Mouse (Mus musculus): ENCODE data around the gene St6gal1.

The St6gal1 gene

DNA sequence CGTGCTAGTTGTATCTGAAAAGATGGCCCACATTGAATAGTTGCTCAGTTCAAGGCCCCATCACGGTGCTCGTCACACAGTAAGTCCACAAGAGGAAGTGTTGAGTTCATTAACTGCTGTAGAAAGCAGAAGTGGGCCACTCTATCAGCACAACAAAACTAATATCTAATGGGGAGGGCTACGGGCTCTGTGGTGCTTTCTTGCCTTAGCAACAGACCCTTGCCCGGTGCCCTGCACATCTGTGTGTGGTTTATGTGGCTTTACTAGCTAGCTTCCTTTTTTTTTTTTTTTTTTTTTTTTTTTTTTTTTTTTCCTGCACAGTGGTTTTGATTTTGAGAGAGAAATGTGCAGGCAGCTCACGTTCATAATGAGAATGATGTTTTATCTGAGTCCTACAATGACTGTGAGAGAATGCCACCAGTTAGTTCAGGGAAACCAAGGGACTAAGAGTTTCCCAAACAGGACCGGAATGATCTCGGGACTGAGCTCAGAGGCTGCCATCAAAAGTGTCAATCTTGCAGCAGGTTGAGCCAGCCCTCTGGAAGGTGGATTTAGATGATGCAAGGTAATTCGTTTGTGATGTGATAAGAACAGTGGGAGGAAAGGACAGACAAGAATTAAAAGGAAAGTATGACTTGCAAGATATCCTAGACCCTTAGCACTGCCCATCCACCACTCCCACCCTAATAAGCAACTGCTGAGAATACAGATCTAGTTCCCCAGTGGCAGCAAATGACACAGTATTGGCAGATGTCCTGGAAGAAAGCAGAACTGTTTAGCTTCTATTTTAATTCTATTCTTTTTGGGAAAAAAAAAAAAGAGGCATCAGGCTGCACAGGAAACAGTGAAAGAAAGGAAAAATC is 55.6 kb downstream of the St6gal1 start:
- DNase-seq: no peak

DNA sequence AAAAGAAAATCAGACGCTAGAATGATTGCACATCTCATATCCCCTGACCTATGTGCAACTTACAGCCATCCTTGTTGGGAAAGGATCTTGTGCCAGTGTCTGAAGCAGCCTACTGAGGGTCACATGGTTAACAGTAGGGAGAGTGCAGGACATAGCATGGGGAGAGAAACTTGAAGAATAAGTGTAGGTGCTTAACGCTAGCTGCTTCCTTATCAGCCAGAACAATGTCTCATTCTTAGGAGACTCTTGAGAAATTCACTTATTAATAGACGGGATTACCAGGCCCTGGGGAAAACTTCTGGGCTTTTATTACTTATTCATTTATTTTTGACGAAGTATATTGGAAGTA is 56.2 kb downstream of the St6gal1 start:
- DNase-seq: no peak

DNA sequence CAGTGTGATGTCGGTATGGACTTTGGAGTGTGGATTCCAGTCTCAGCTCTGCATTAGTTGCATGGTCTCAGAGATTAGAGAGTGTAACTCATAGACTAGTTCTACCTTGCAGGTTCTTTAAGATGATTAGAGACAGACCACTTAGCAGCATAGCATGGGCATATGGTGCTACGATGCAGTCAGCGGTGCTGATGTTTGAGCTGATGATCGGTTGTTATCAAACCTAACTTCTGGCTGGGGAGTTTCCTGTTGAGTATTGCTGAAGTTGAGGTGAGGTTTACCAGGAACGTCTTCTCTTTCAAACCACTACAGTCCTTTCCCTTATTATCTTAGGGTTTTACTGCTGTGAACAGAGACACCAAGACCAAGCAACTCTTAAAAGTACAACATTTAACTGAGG is 57.7 kb downstream of the St6gal1 start:
- no peak for DNase-seq

DNA sequence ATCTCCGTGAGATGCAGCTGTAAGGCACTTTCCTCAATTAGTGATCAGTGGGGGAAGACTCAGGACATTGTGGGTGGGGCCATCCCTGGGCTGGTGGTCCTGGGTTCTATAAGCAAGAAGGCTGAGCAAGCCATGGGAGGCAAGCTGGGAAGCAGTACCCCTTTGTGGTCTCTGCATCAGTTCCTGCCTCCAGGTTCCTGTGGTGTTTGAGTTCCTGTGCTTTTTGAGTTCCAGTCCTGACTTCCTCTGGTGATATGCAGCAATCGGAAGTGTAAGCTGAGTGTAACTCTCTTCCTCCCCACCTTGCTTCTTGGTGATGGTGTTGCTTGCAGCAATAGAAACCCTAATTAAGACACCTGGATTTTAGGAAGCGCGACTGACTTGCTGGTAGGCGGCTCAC is 58.4 kb downstream of the St6gal1 start:
- DNase-seq: no peak

DNA sequence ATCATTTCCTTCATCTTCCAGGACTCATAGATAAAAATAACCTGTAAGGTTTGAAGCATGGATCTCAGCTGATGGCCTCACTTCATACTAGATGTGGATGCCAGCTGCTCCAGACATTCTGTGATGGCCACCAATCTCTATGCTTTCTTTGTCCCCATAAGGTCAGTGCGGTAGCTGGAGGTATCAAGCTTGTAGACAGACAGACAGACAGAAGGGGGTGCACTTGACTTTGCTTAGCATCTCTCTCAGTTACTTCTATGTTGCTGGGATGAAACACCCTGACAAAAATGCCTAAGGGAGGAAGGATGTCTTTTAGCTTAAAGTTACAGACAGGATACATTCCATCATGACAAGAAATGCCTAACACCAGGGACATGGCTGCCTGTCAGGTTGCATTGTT is 59.1 kb downstream of the St6gal1 start:
- no peak for DNase-seq

DNA sequence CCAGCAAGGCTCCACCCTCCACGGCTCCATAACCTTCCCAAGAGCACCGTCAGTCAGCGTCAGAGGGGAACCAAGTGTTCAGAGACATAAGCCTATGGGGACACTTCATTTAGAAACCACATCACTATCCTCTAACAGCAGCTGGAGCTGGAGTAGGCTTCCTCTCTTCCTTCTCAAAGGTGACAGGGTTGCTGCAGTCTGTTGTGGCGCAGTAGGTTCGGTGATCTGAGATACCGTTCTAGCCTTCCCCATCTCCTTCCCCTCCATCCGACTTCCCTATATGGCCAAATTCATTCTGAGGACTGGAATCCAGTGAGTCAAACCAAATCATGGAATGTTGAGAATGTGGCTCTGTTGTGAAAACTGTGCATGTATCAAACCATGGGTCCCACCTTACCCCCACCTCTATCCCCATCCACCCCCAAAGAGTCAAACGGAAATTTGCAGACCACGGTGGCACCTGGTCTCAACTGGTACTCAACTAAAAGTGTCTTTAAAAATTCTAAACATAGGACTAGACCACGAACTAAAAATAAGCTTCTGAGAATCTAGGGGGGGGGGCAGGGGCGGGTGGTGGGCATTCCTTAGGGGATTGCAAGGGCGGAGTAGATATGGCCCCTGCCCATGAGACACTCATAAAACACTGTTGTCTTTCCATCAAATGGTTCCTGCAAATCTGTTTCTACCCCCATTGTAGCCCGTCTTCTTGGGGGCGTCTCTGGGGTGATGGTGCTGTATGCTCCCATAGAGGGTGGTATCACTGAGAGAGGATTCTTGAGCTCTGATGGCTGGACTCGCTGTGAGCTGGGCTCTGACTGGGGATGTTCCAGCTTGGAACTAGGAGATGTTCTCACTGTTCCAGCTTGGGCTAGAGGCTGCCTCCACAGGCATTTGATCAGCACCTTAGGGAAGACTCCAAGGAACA is 60.2 kb downstream of the St6gal1 start:
- DNase-seq: no peak

DNA sequence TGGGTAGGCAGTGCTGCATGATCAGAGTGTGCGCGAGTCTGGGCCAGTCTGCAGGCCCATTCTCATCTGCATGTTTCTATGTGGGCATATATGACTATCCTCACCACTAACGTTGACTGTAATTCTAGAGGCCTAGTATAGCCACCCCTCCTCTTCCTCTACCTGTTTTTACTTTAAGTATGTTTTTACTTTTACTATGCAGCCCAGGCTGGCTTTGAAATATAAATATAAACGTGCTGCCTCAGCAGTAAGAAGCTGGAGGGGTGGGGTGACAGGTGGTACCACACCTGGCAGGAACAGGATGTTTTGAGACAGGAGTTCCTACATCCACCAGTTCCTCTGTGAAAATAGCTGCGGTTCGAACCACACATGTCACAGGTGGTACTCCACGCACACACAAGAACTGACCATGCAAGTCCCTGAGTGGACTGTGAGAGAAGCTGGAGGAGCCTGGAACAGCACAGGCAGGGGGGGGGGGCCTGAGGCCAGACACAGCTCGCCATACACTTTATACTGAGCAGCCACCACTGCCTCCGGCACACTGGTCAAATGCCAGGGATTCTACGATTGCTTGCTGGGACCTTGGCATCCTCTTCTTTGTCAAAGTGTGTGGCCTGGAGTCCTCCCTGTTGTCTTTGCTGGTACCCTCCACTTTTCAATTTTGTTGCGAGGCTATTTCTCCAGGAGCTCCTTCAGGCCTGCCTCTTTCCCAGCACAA is 62.0 kb downstream of the St6gal1 start:
- no peak for DNase-seq

DNA sequence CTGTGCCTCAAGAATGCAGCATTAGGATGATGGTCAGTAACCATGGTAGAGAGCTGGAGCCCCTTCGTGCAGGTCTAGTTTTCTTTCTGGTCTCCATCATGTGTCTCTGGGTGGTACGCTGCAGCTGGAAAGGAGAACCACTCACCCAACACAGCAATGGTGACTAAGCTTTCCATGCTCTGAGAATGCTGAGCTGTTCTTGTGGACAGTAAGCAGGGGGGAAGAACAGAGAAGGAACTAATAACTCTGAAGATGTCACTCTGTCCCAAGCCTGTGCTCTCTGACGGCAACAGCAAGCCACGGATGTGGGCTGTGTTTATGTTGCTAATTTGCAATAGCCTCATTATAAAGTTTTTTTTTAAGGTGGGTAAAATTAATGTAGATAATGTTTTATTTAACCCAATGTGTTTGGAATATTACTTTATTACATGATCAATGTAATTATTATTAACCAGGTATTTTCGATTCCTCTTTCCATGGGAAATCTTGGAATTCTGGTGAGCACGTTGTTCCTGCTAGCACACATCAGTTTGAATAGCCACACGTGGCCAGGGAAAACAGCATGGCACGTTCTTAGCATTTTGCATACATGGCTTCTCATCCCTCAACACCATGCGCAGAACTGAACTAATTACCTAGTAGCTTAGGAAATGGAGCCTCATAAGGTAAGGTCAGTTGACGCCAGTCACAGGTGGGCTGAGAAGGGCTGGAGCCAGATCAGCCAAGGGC is 62.9 kb downstream of the St6gal1 start:
- no peak for DNase-seq

DNA sequence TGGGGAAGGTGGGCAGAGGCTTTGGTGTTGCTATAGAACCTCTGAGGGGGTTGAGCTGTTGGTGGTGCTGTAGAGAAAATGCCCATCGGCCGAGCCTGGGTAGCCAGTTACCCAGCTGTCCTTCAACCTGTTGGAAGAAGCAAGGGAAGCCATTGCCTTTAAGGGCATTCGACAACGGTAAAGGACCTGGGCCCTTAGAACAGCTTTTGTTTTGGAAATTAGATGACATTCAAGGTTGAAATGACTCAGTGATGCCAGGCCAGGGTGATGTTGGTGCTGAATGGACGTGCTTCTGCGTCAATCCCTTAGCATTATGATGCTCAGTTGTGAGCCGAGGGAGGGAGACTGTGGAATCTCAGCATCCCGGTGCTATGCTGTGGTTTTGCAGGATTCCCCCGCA is 63.6 kb downstream of the St6gal1 start:
- DNase-seq: no peak

DNA sequence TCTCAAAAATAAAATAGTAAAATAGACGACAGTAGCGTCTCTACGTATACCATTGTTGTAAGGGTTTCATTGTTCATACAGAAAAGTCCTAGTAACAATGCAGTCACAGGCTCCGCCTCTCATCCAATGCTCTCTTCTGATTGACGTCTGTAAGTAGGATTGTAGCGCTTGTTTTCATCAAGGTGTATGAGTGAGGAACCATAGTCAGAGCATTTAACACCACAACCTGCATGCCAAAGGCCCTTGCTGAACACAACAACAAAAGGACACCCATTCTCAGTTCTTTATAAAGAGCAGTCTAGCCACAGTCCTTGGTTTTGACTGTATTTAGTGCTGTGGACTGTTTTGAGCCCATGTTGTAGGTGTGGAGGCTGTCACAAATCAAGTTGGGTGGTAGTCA is 64.9 kb downstream of the St6gal1 start:
- no peak for DNase-seq

DNA sequence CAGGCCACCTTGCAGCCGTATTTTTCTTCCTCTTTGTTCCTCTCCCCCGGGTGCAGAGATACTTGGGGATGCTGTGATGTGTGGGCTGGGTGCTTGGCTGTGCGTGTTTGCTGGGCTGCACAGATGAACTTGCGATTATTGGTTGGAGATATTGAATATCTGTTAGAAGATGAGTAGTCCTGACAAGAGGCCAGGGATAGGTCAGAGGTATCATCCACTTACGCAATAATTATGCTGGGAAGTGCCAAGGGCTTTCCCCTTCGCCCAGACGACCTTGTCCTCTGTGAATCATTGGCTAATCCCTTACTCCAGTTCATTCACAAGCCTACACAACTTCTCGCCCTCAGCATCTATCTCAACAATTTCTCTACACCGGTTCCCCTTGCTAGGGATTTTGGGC is 65.6 kb downstream of the St6gal1 start:
- DNase-seq: no peak

DNA sequence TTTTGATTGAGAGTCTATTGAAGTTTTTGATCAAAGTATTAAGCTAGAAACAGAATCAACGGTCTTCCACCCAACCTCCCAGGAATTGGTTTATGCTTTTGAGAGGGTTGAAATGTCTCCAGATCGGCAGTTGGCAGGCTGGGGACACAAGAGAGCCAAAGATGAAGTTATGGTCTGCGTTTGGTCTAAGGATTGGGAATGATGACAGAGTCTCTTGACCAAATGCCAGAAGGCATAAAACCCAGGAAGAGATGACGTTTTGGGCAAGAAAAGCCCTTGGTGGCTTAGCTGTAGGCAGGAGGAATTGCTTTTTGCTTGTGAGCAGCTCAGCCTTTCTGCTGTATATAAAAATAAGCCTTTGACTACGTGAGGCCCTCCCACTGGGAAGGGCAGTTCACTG is 67.0 kb downstream of the St6gal1 start:
- DNase-seq: no peak

DNA sequence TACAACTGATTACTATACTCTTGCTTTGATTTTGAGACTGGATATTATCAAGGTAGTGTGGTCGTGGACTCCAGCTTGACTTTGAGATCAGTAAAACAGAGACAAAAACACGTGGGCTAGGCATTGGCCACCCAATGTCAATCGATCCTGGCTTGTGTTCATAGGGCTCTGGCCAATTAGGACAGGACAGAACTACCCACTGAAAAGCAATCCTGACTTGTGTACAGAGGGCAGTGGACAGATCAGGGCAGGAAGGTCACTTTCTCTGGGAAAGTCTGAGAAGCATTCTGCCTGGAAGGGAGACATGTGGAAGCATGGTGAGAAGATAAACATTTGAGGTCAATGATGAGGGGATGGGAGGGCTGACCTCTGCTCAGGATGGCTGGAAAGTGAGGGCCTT is 69.7 kb downstream of the St6gal1 start:
- DNase-seq: no peak

DNA sequence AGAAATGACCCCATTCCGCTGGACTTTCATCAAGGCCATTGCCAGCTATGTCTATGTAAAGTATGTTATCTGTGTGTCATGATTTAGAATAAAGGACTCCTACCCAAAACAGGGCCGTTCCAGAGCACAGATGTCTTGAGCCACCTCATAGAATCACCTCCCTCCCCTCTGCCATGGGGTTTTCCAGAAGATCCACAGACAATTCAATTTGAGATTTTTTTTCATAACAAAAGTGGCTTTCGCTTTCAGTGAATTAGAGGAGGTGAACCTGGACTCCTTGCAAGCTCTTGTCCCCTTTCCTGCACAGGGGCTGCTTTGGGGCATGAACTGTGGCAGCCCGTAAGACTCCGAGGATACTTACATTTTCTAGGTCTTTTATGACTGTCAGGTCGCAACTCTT is 70.2 kb downstream of the St6gal1 start:
- DNase-seq: no peak

DNA sequence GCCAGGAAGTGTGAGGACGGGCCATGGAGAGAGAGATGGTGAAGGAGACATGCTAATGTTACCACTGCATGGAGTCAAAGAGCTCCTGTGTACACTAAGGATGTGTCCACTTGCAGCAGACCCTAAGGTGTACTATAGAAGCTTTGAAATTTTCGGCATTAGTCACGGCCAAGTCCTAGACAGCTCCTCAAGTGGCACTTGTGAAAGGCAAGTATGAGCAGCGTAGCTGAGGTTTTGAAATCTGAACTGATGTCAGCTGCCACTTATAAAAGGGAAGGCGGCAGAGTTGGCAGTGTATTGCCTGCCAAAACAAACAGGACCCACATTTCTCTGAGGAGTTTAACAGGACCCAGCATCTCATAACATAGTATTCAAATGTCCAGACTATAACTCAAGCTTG is 71.2 kb downstream of the St6gal1 start:
- no peak for DNase-seq

DNA sequence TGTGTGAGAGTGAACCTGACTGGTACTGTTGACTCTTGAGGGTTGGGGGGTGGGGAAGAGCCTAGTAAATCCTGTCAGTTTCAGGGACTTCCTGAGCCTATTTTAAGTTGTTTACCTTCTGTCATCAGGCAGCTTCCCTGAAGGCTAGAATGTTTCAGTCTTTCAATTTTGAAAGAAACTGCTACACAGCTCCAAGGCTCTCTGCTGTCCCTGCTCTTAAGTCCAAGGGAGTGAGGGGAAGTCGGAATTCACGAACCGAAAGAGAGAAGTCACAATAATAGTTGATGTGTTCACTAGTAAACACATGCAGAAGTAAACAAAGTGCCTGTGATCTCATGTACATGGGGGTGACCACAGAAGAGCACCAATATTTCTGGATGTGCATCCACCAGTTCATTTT is 72.2 kb downstream of the St6gal1 start:
- no peak for DNase-seq

DNA sequence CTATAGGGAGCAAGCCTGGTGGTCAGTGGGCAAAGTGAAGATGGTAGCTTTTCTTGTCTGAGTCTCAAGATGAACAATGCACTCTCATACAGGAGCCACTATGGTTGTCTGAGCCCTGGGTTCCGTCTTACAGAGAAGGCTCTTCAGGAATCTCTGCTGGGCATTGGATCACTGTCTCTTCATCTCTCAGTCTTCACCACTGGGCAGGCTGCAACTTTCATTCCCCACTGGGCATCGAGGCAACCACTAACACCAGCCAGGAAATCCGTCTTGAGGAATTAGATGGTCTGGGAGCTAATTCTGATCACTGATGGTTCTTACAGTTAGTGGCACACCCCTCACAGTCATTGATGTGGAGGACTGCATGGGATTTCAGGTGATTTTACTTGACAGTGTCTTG is 73.9 kb downstream of the St6gal1 start:
- no peak for DNase-seq

DNA sequence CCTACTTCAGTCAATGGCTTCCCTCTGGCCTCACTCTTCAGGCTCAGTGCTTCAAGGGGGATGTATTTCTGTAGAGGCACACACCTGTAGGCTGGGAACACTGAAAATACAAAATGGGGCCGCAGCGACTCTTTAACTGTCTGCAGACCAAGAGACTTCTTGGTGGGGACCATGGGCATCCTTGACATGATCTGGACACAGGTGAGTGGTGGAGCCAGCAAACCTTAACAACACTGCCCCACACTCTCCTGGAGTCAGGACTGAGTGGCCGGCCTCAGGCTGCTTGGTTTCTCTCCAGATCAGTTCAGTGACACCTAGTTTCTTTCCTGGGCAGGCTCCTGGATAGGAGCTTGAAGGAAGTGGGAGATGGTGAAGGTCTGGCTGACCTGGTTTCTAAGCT is 74.4 kb downstream of the St6gal1 start:
- DNase-seq: no peak

DNA sequence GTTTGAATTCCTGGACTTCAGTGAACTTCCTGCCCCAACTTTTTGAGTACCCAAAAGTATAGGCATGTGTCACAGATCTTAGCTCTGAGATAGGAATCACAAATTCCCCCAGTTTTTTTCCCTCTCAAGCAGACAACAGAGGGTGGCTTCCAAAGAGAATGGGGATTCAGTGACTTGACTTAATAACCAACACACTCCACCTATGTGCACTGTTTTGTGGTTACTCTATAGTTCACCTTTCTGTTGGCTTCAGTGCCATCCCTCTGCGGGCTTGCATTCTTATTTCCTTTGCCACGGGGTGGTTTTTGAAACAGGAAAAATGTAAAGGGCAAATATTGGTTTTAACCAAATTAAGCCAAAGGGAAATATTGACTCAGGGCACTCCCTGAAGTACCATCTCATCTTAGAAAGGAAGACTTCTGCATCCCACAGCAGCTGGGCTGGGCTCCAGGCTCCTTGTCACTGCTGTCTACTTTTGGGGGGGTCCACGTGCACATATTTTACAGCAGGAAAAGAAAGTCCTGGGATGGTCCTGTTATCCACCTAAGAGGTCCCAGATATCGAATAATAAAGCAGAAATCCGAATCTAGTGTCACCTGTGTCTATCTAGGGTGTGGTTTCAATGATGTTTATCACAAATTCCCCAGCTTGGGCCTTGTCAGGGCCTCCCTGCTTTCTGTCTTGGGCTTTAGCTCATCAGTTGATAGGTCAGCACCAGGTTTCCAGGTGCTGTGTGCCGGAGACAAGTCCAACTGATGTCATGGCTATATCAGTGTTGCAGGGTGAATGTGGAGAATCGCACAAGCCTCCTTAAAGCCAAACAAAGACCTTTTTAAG is 75.6 kb downstream of the St6gal1 start:
- DNase-seq: no peak

DNA sequence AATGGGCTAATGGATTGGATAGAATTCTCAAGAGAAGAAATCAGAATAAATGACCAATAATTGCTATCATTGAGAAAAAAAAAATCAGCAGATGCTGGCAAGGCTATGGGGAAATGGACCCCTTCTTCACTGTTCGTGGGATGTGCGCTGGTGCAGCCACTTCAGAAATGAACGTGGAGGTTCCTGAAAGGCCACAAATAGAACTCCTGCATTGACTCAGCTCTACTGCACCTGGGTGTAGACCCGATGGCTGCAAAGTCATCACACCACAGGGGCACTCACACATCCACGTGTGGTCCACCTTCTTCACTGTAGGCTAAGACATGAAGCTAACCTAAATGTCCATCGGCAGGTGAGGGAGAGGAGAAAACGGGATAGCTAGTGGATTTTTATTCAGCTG is 77.2 kb downstream of the St6gal1 start:
- no peak for DNase-seq

DNA sequence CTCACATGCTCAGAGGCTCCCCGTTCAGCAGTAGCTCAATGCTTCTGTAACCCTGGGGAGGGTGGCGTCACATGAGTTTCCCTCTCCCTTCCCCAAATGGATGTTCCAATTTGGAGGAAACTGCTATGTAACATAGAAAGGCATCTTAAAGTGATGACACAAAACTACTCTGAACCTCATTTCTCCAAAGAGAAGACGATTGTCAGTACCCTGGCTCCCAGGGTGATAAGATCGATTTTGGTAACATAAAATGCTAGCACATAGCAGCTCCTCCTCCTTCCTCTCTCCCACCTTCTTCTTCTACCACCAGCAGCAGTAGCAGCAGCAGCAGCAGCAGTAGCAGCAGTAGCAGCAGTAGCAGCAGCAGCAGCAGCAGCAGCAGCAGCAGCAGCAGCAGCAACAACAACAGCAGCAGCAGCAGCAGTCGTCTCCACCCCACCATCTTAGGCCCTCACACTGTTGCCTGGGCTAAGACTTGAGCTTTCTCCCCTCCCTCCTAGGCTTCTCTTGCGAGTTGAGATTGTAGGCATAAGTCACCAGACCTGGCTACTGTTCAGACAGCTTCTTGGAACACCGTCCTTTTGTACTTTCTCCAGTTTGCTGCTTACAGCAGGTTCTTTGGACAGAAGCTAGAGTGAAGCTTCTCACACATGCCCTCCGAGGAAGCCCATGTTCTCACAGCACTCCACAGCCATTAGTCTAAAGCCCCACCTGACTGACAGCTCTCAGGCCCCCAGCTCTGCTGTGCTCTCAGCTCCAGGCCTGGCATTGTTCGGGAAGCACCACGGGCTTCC is 81.5 kb downstream of the St6gal1 start:
- DNase-seq: no peak
